Mouse (Mus musculus) liver, embryonic 16.5 days (tissue): ENCODE measurements around the gene Dst. TPM values are rescaled to one million over a fixed set of nuclear protein-coding genes. Genes with fewer than 3 reads are reported as not detected.

Experiments used
- ATAC-seq: fragments of 200-750 bp; cut with Nextera tagmentation; 2 replicates; pipeline ENCODE4 v1.8.0; 2017; ENCODE audit warnings: low read depth, mild to moderate bottlenecking, moderate number of reproducible peaks, moderate library complexity
- H3K27ac ChIP-seq: fragments of 300-500 bp; sonication (generic); 2 replicates; pipeline ENCODE4 v1.5.1; 2014; ENCODE audit warnings: mild to moderate bottlenecking, low read length
- H3K27me3 ChIP-seq: fragments of 300-500 bp; sonication (generic); 2 replicates; pipeline ENCODE4 v1.6.1; 2014; ENCODE audit warnings: low read depth, low read length, mixed read lengths; ENCODE audit not compliant: control insufficient read depth, insufficient read depth
- H3K36me3 ChIP-seq: fragments of 300-500 bp; sonication (generic); 2 replicates; pipeline ENCODE4 v1.6.1; 2014; ENCODE audit warnings: mild to moderate bottlenecking; ENCODE audit not compliant: control insufficient read depth, insufficient read depth
- H3K4me1 ChIP-seq: fragments of 300-500 bp; sonication (generic); 2 replicates; pipeline ENCODE4 v1.6.1; 2014; ENCODE audit warnings: low read depth, low read length, mixed read lengths; ENCODE audit not compliant: control insufficient read depth
- H3K4me2 ChIP-seq: fragments of 300-500 bp; sonication (generic); 2 replicates; pipeline ENCODE4 v1.6.1; 2014; ENCODE audit warnings: low read depth, low read length, mixed read lengths
- H3K4me3 ChIP-seq: fragments of 300-500 bp; sonication (generic); 2 replicates; pipeline ENCODE4 v1.5.1; 2014; ENCODE audit warnings: low read depth, mild to moderate bottlenecking, low read length
- H3K9ac ChIP-seq: fragments of 300-500 bp; sonication (generic); 2 replicates; pipeline ENCODE4 v1.6.1; 2014; ENCODE audit warnings: low read depth, low read length
- H3K9me3 ChIP-seq: fragments of 300-500 bp; sonication (generic); replicated peaks from 2 replicates; pipeline ENCODE4 v1.6.1; 2016; ENCODE audit warnings: low read length; ENCODE audit not compliant: control insufficient read depth
- WGBS: fragments of 180-500 bp; shearing (Covaris S2); extraction: QIAGEN DNeasy Blood & Tissue Kit; methylation state at CpG from one replicate; pipeline ENCODE4 v1.1.7; 2014; ENCODE audit not compliant: insufficient replicate concordance; 5-methylcytosine and 5-hydroxymethylcytosine counted together
- polyA plus RNA-seq: library from polyadenylated mRNA; unstranded; fragments of >200 nt; fragmentation: Nextera tagmentation; extraction: Ambion mirVana; gene quantifications from 2 replicates; pipeline ENCODE4 v1.2.1, GENCODE M21; 2015

Dst gene
- polyA plus RNA-seq, 1 experiment from 2014 or later: 8.0 TPM

GRCm38 (mm10) chr1:34182406-34183249 is 274.6 kb downstream of the Dst start:
- H3K27me3 ChIP-seq: no peaks in the 10 kb centered on the region
- WGBS: 69% methylated on average over 24 of the region's 24 CpGs
- no peaks in the 10 kb centered on the region for H3K4me1 ChIP-seq

GRCm38 (mm10) chr1:34183250-34183926 is 275.4 kb downstream of the Dst start:
- 74% methylated on average over 12 of the region's 12 CpGs for WGBS
- Histone ChIP-seq H3K4me1 (no peaks in the 10 kb centered on the region), H3K27ac (no peak overlapping the region), H3K4me3 (no peak overlapping the region), H3K9ac (no peak overlapping the region), H3K27me3 (no peaks in the 10 kb centered on the region), H3K36me3 (no peaks in the 10 kb centered on the region), H3K9me3 (no peaks in the 10 kb centered on the region), H3K4me2 (no peak overlapping the region)
- no peak for ATAC-seq

More at GRCm38 (mm10) chr1:34182406-34183249, 274.6 kb downstream of the Dst start:
- Histone ChIP-seq H3K4me3 (no peak overlapping the region), H3K9ac (no peak overlapping the region), H3K36me3 (no peaks in the 10 kb centered on the region), H3K27ac (no peak overlapping the region), H3K4me2 (no peak overlapping the region), H3K9me3 (no peaks in the 10 kb centered on the region)
- ATAC-seq: no peak

GRCm38 (mm10) chr1:34184266-34184665 is 276.2 kb downstream of the Dst start:
- H3K27me3 ChIP-seq: no peaks in the 10 kb centered on the region
- no peak overlapping the region for H3K4me3 ChIP-seq
- no peak overlapping the region for H3K9ac ChIP-seq
- no peaks in the 10 kb centered on the region for H3K4me1 ChIP-seq
- no peaks in the 10 kb centered on the region for H3K9me3 ChIP-seq
- 52% methylated on average over 6 of the region's 6 CpGs for WGBS
- no peak overlapping the region for H3K27ac ChIP-seq
- H3K36me3 ChIP-seq: no peaks in the 10 kb centered on the region
- no peak for ATAC-seq
- H3K4me2 ChIP-seq: no peak overlapping the region

GRCm38 (mm10) chr1:34186033-34186432 is 278.0 kb downstream of the Dst start:
- H3K4me1 ChIP-seq: no peaks in the 10 kb centered on the region
- 69% methylated on average over 6 of the region's 6 CpGs for WGBS
- H3K9ac ChIP-seq: no peak overlapping the region
- no peaks in the 10 kb centered on the region for H3K27me3 ChIP-seq
- ATAC-seq: no peak
- no peaks in the 10 kb centered on the region for H3K9me3 ChIP-seq
- H3K27ac ChIP-seq: no peak overlapping the region
- H3K4me3 ChIP-seq: no peak overlapping the region
- H3K36me3 ChIP-seq: no peaks in the 10 kb centered on the region
- H3K4me2 ChIP-seq: no peak overlapping the region

- Histone ChIP-seq H3K9ac (no peak overlapping the region), H3K4me1 (no peaks in the 10 kb centered on the region), H3K4me2 (no peak overlapping the region), H3K27ac (no peak overlapping the region), H3K4me3 (no peak overlapping the region), H3K27me3 (no peaks in the 10 kb centered on the region), H3K36me3 (no peaks in the 10 kb centered on the region), H3K9me3 (no peaks in the 10 kb centered on the region)
- WGBS: 45% methylated on average over 5 of the region's 5 CpGs
- no peak for ATAC-seq
Observed at GRCm38 (mm10) chr1:34187501-34187900, 279.5 kb downstream of the Dst start.

GRCm38 (mm10) chr1:34188721-34189236 is 280.8 kb downstream of the Dst start:
- no peaks in the 10 kb centered on the region for H3K9me3 ChIP-seq
- H3K4me2 ChIP-seq: no peak overlapping the region
- ATAC-seq: no peak
- H3K36me3 ChIP-seq: no peaks in the 10 kb centered on the region
- H3K27me3 ChIP-seq: no peaks in the 10 kb centered on the region
- no peaks in the 10 kb centered on the region for H3K4me1 ChIP-seq
- H3K4me3 ChIP-seq: no peak overlapping the region
- 74% methylated on average over 16 of the region's 16 CpGs for WGBS
- no peak overlapping the region for H3K9ac ChIP-seq
- H3K27ac ChIP-seq: no peak overlapping the region

- 76% methylated on average over 14 of the region's 14 CpGs for WGBS
Observed at GRCm38 (mm10) chr1:34189318-34189717, 281.3 kb downstream of the Dst start.

GRCm38 (mm10) chr1:34189970-34190369 is 281.9 kb downstream of the Dst start:
- 49% methylated on average over 7 of the region's 7 CpGs for WGBS
- no peaks in the 10 kb centered on the region for H3K9me3 ChIP-seq

More at GRCm38 (mm10) chr1:34189318-34189717, 281.3 kb downstream of the Dst start:
- Histone ChIP-seq H3K4me1 (no peaks in the 10 kb centered on the region), H3K4me2 (no peak overlapping the region), H3K9me3 (no peaks in the 10 kb centered on the region), H3K9ac (no peak overlapping the region), H3K27me3 (no peaks in the 10 kb centered on the region), H3K27ac (no peak overlapping the region), H3K4me3 (no peak overlapping the region), H3K36me3 (no peaks in the 10 kb centered on the region)
- no peak for ATAC-seq

GRCm38 (mm10) chr1:34192174-34192573 is 284.1 kb downstream of the Dst start:
- ATAC-seq: no peak
- no peak overlapping the region for H3K4me3 ChIP-seq
- H3K4me2 ChIP-seq: no peak overlapping the region
- H3K9ac ChIP-seq: no peak overlapping the region
- no peaks in the 10 kb centered on the region for H3K36me3 ChIP-seq
- no peak overlapping the region for H3K27ac ChIP-seq
- WGBS: 79% methylated on average over 17 of the region's 17 CpGs
- H3K27me3 ChIP-seq: no peaks in the 10 kb centered on the region
- H3K4me1 ChIP-seq: no peaks in the 10 kb centered on the region
- H3K9me3 ChIP-seq: no peaks in the 10 kb centered on the region

More at GRCm38 (mm10) chr1:34189970-34190369, 281.9 kb downstream of the Dst start:
- Histone ChIP-seq H3K4me3 (no peak overlapping the region), H3K36me3 (no peaks in the 10 kb centered on the region), H3K27me3 (no peaks in the 10 kb centered on the region), H3K9ac (no peak overlapping the region), H3K4me1 (no peaks in the 10 kb centered on the region), H3K27ac (no peak overlapping the region), H3K4me2 (no peak overlapping the region)
- no peak for ATAC-seq
